Mouse (Mus musculus) E14TG2a.4 (cell line): Measurements from ENCODE around the gene Baiap2l1.

ENCODE experiments used
- CTCF ChIP-seq: conservative IDR thresholded peaks from 2 replicates; pipeline ENCODE4 v1.5.1; 2014; ENCODE audit warnings: low read length
- NANOG ChIP-seq: IDR thresholded peaks from 2 replicates; pipeline ENCODE4 v1.6.1; 2014; ENCODE audit warnings: borderline replicate concordance, low read length, mixed read lengths

DNA sequence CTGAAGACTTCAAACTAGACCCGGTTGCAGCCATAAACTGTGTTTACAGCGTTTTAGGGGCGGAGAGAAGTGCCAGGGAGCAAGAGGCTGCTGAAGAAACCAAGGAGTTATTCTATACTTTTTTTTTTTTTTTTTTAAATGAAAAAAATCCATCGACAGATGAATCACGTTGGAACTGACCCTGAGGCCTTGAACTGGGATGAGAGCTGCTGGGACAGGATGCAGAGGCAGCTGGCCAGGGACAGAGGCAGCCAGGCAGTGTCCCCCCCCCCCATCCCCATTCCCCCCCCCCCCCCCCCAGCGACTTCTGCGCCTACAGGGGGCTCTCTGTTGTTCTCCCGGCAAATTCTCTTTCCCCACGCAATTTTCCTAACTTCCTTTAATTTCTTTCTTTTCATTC is 39.7 kb upstream of the Baiap2l1 start:
- no peak for TF ChIP-seq CTCF
- no peak for TF ChIP-seq NANOG
